Mouse (Mus musculus): ENCODE measurements around the gene Olfr1494.

The Olfr1494 gene

DNA sequence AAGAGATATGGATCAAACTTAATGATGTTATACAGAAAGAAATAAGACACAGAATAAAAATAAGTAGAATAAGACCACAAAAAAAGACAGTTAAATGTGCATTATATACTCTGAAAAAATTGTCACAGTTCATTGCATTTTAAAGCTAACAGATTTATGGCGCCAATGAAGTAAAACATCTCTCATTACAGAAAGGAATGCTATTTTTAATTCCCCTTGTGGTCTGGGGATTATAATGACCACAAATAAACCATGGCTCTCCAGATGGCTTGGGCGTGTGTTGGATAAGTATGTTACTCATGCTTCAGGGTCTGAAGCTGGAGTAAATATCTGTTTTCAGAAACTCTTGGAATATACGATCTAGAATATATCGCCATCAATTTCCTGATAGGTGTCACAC lies at the start of gene Olfr1494:
TSS of gene Olfr1494 (plus strand) at position 301 of the 400 bp plus-strand sequence.
- H3K36me3 ChIP-seq (ENCODE audit: insufficient read depth, low read length) = no peaks in the 10 kb centered on the region
- H3K4me1 ChIP-seq (replicated peaks; ENCODE audit: low read depth, low read length) = no peaks in the 10 kb centered on the region
- H3K27me3 ChIP-seq (ENCODE audit: insufficient read depth, low read length) = no peaks in the 10 kb centered on the region
- TF ChIP-seq NANOG (IDR thresholded peaks at IDR 0.05; ENCODE audit: borderline replicate concordance, low read length) (no peak), POU5F1 (IDR thresholded peaks at IDR 0.05; ENCODE audit: borderline replicate concordance, low read length) (no peak), CTCF (conservative IDR thresholded peaks at IDR 0.05; ENCODE audit: low read length) (no peak)
- H3K4me3 ChIP-seq (replicated peaks; ENCODE audit: low read length) = no peak within 1 kb of the TSS
- H3K9me3 ChIP-seq (ENCODE audit: low read length) = no peaks in the 10 kb centered on the region

- TF ChIP-seq POU5F1 (IDR thresholded peaks at IDR 0.05; ENCODE audit: borderline replicate concordance, low read length) (no peak), NANOG (IDR thresholded peaks at IDR 0.05; ENCODE audit: borderline replicate concordance, low read length) (no peak), CTCF (conservative IDR thresholded peaks at IDR 0.05; ENCODE audit: low read length) (no peak)
- Histone ChIP-seq H3K9me3 (ENCODE audit: low read length) (no peaks in the 10 kb centered on the region), H3K4me1 (replicated peaks; ENCODE audit: low read depth, low read length) (no peaks in the 10 kb centered on the region), H3K4me3 (replicated peaks; ENCODE audit: low read length) (no peak within 1 kb of the TSS), H3K27me3 (ENCODE audit: insufficient read depth, low read length) (no peaks in the 10 kb centered on the region), H3K36me3 (ENCODE audit: insufficient read depth, low read length) (no peaks in the 10 kb centered on the region)
These were observed 42.6 kb upstream of the Olfr1494 start, which contains the start of gene Olfr1491 for GRCm38 (mm10) chr19:13696968-13697367. Gene Olfr1491 (plus strand): TSS chr19:13697268.

GRCm38 (mm10) chr19:13722978-13723377 lies 16.6 kb upstream of the Olfr1494 start, which contains the start of gene Olfr1493-ps1:
Gene Olfr1493-ps1 (plus strand): TSS chr19:13723278.
- no peaks in the 10 kb centered on the region for H3K4me1 ChIP-seq (replicated peaks; ENCODE audit: low read depth, low read length)
- no peaks in the 10 kb centered on the region for H3K9me3 ChIP-seq (ENCODE audit: low read length)
- H3K27me3 ChIP-seq (ENCODE audit: insufficient read depth, low read length) = no peaks in the 10 kb centered on the region
- no peak for TF ChIP-seq POU5F1 (IDR thresholded peaks at IDR 0.05; ENCODE audit: borderline replicate concordance, low read length)
- TF ChIP-seq NANOG (IDR thresholded peaks at IDR 0.05; ENCODE audit: borderline replicate concordance, low read length) = no peak
- no peak for TF ChIP-seq CTCF (conservative IDR thresholded peaks at IDR 0.05; ENCODE audit: low read length)
- no peak within 1 kb of the TSS for H3K4me3 ChIP-seq (replicated peaks; ENCODE audit: low read length)
- no peaks in the 10 kb centered on the region for H3K36me3 ChIP-seq (ENCODE audit: insufficient read depth, low read length)

DNA sequence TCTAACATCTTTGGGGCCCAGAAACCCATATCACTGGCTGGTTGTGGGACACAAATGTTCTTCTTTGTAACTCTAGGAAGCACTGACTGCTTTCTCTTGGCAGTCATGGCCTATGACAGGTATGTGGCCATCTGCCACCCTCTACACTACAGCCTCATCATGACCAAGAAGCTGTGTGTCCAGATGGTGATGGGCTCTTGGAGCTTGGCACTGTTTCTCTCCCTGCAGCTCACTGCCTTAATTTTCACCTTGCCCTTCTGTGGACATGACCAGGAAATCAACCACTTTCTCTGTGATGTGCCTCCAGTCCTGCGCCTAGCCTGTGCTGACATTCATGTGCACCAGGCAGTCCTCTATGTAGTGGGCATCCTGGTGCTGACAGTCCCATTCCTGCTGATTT lies 9.8 kb downstream of the Olfr1494 start:
- no peak overlapping the region for H3K4me3 ChIP-seq (replicated peaks; ENCODE audit: low read length)
- H3K9me3 ChIP-seq (ENCODE audit: low read length) = no peaks in the 10 kb centered on the region
- no peaks in the 10 kb centered on the region for H3K36me3 ChIP-seq (ENCODE audit: insufficient read depth, low read length)
- no peaks in the 10 kb centered on the region for H3K4me1 ChIP-seq (replicated peaks; ENCODE audit: low read depth, low read length)
- TF ChIP-seq POU5F1 (IDR thresholded peaks at IDR 0.05; ENCODE audit: borderline replicate concordance, low read length) (no peak), NANOG (IDR thresholded peaks at IDR 0.05; ENCODE audit: borderline replicate concordance, low read length) (no peak), CTCF (conservative IDR thresholded peaks at IDR 0.05; ENCODE audit: low read length) (no peak)
- H3K27me3 ChIP-seq (ENCODE audit: insufficient read depth, low read length) = no peaks in the 10 kb centered on the region

DNA sequence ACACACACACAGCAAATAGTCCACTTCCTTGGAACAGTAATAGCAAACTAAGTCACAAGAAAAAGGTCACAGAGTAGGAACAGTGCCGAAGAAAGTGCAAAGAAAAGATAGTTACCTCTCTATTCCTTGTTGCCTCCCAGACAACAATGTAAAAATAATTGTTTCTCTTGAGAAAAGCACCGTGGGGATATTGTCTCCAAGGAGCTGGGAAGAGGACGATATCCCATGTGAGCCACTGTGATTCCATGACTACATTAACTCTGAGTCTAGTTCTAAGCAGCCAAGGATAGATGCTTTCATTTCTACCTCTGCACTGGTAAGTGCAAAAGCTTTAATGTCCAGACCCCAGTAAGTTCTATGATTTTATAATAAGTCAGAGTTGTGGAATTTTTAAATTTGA lies 24.8 kb downstream of the Olfr1494 start, which contains the start of gene Olfr1495:
TSS of gene Olfr1495 (plus strand) at position 301 of the 400 bp plus-strand sequence.
- H3K9me3 ChIP-seq (ENCODE audit: low read length) = no peaks in the 10 kb centered on the region
- no peaks in the 10 kb centered on the region for H3K27me3 ChIP-seq (ENCODE audit: insufficient read depth, low read length)
- TF ChIP-seq CTCF (conservative IDR thresholded peaks at IDR 0.05; ENCODE audit: low read length) (no peak), NANOG (IDR thresholded peaks at IDR 0.05; ENCODE audit: borderline replicate concordance, low read length) (no peak), POU5F1 (IDR thresholded peaks at IDR 0.05; ENCODE audit: borderline replicate concordance, low read length) (no peak)
- no peak within 1 kb of the TSS for H3K4me3 ChIP-seq (replicated peaks; ENCODE audit: low read length)
- H3K4me1 ChIP-seq (replicated peaks; ENCODE audit: low read depth, low read length) = no peaks in the 10 kb centered on the region
- no peaks in the 10 kb centered on the region for H3K36me3 ChIP-seq (ENCODE audit: insufficient read depth, low read length)

DNA sequence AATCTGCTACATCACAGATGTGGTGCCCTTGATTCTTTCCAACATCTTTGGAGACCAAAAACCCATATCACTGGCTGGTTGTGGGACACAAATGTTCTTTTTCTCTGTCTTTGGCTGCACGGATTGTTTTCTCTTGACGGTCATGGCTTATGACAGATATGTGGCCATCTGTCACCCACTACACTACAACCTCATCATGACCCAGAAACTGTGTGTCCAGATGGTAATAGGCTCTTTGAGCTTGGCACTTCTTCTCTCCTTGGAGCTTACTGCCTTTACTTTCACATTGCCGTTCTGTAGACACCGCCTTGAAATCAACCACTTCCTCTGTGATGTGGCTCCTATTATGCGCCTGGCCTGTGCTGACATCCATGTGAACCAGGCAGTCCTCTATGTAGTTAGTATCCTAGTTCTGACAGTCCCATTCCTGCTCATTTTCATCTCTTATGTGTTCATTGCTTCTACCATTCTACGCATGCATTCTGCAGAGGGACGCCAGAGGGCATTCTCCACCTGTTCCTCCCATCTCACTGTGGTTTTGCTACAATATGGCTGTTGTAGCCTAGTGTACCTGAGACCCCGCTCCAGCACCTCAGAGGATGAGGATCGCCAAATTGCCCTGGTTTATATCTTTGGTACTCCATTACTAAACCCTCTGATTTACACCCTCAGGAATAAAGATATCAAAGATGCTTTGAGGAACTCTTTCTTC lies 29.2 kb downstream of the Olfr1494 start:
- H3K4me1 ChIP-seq (replicated peaks; ENCODE audit: low read depth, low read length) = no peaks in the 10 kb centered on the region
- no peaks in the 10 kb centered on the region for H3K9me3 ChIP-seq (ENCODE audit: low read length)
- H3K4me3 ChIP-seq (replicated peaks; ENCODE audit: low read length) = no peak overlapping the region
- H3K36me3 ChIP-seq (ENCODE audit: insufficient read depth, low read length) = no peaks in the 10 kb centered on the region
- H3K27me3 ChIP-seq (ENCODE audit: insufficient read depth, low read length) = no peaks in the 10 kb centered on the region
- TF ChIP-seq CTCF (conservative IDR thresholded peaks at IDR 0.05; ENCODE audit: low read length) = peak; percentile 24; the same call in 1 of the 2 replicates
- no peak for TF ChIP-seq NANOG (IDR thresholded peaks at IDR 0.05; ENCODE audit: borderline replicate concordance, low read length)
- TF ChIP-seq POU5F1 (IDR thresholded peaks at IDR 0.05; ENCODE audit: borderline replicate concordance, low read length) = no peak

GRCm38 (mm10) chr19:13777578-13777977 lies 38.0 kb downstream of the Olfr1494 start, which contains the start of gene Olfr1496:
Gene Olfr1496 (plus strand): TSS chr19:13777878.
- TF ChIP-seq POU5F1 (IDR thresholded peaks at IDR 0.05; ENCODE audit: borderline replicate concordance, low read length) = no peak
- TF ChIP-seq CTCF (conservative IDR thresholded peaks at IDR 0.05; ENCODE audit: low read length) = no peak
- no peak for TF ChIP-seq NANOG (IDR thresholded peaks at IDR 0.05; ENCODE audit: borderline replicate concordance, low read length)
- no peak within 1 kb of the TSS for H3K4me3 ChIP-seq (replicated peaks; ENCODE audit: low read length)
- H3K36me3 ChIP-seq (ENCODE audit: insufficient read depth, low read length) = no peaks in the 10 kb centered on the region
- no peaks in the 10 kb centered on the region for H3K4me1 ChIP-seq (replicated peaks; ENCODE audit: low read depth, low read length)
- no peaks in the 10 kb centered on the region for H3K9me3 ChIP-seq (ENCODE audit: low read length)
- no peaks in the 10 kb centered on the region for H3K27me3 ChIP-seq (ENCODE audit: insufficient read depth, low read length)

DNA sequence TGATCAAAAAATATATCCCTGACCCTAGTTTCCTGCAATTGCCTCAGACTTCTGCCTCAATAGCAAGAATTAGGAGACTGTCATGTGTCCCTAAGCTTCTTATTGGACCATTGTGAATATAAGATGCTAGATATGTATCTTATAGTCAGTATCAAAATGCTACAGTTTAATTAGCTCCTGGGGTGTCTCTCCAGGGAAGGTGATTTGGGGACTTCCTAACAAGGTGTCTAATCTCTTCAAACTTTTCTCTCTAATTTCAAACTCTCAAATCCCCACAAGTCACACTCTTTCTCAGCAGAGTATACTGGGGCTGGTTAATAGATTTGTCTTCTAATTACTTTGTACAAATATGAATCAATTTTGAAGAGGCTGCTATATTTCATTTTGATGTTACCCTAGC lies 58.6 kb downstream of the Olfr1494 start, which contains the start of gene Olfr1497:
TSS of gene Olfr1497 (minus strand) at position 101 of the 400 bp plus-strand sequence.
- H3K36me3 ChIP-seq (ENCODE audit: insufficient read depth, low read length) = no peaks in the 10 kb centered on the region
- H3K4me3 ChIP-seq (replicated peaks; ENCODE audit: low read length) = no peak within 1 kb of the TSS
- H3K27me3 ChIP-seq (ENCODE audit: insufficient read depth, low read length) = no peaks in the 10 kb centered on the region
- 0 out of 2 replicates have a peak, but pooled peaks cover 3% of the 10 kb centered on the region for H3K4me1 ChIP-seq (replicated peaks; ENCODE audit: low read depth, low read length)
- no peaks in the 10 kb centered on the region for H3K9me3 ChIP-seq (ENCODE audit: low read length)
- no peak for TF ChIP-seq POU5F1 (IDR thresholded peaks at IDR 0.05; ENCODE audit: borderline replicate concordance, low read length)
- no peak for TF ChIP-seq CTCF (conservative IDR thresholded peaks at IDR 0.05; ENCODE audit: low read length)
- TF ChIP-seq NANOG (IDR thresholded peaks at IDR 0.05; ENCODE audit: borderline replicate concordance, low read length) = no peak

Data from E14TG2a.4 (cell line).